Mouse (Mus musculus) megakaryocyte progenitor cell, adult 5-6 weeks (primary cell): ENCODE results near the gene Gm5930. TPM values are rescaled to one million over a fixed set of nuclear protein-coding genes. Genes with fewer than 3 reads are reported as not detected.
"Not testable (repeated sequence)": the region's sequence is repeated elsewhere in the genome, so short reads cannot be mapped to it uniquely, and the experiment has no call there.

Source experiments
- ATAC-seq: replicated peaks from 2 replicates; pipeline ENCODE4 v1.8.0; 2016; ENCODE audit warnings: mild to moderate bottlenecking, moderate TSS enrichment, inconsistent platforms; ENCODE audit not compliant: poor library complexity
- total RNA-seq, 2 experiments: library from RNA; stranded (forward) in 1 of 2; stranded (reverse) in 1 of 2; fragments of 157-497, 149-512 nt in 1 of 2; fragments of 200-1000 nt in 1 of 2; gene quantifications; 2 replicates each; pipeline versions ENCODE4 v1.2.3 to v1.2.4; 2015 to 2017

The Gm5930 gene
- not detected in 2 replicates for total RNA-seq (2015)
- not detected in 2 replicates for total RNA-seq (2017)

DNA sequence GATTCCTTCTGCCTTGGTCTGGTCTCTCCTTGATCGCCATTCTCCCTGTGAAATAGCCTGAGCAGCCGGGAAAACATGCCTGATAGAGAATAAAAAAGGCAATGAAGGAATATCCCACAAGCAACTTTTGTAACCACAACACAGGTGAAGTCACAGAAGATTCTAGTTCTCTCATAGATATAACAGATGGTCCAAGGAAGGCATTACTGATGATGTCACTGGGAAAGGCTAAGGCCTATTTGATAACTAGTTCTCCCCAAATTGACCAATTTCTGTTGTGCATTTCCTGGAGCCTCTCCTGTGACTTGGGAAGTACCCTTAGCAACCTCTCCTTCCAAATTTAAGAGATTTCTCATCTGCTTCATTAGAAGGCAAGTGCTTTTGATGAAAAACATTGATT lies at the start of gene Gm5930:
Gm5930 (minus strand) TSS at position 101 of the 400 bp plus-strand sequence.
- not testable (repeated sequence) for ATAC-seq

DNA sequence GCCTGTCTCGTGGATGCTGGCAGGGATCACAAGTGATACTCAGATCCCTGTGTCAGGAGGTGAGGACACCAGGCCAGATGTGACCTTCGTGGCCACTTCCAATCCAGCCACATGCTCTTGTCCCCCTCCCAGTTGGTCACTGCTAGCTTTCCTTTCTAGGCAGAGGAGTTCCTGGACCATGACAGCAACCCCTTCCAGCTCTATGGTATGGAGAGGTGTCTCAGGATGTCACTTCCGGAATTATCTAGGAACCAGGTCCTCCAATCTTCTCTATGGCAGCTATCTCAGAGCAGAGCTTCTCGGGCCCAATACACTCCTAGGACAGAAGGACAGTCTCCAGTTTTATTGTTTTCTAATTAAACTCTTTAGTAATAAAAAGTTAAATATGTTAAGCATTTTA lies 45.8 kb upstream of the Gm5930 start:
- not testable (repeated sequence) for ATAC-seq

DNA sequence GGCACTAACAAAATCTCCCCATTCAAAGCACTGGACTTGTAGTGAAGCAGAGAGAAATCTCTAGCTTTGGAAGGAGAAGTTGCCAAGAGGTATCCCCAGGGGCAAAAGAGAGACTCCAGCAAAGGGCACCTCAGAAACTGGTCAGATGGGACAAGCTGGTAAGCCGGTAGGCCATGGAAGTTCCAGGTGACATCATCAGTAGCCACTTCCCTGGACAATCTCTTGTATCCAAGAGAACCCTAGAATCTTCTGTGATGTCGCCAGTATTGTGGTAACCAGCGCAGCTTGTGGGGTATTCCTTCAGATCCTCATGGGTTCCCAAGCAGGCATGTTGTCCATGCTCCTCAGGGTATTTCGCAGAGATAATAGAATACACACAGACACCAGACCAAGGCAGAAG lies 26.7 kb upstream of the Gm5930 start, which contains the start of gene Gm8229:
Gm8229 (plus strand) TSS at position 301 of the 400 bp plus-strand sequence.
- ATAC-seq, result not testable (repeated sequence)

DNA sequence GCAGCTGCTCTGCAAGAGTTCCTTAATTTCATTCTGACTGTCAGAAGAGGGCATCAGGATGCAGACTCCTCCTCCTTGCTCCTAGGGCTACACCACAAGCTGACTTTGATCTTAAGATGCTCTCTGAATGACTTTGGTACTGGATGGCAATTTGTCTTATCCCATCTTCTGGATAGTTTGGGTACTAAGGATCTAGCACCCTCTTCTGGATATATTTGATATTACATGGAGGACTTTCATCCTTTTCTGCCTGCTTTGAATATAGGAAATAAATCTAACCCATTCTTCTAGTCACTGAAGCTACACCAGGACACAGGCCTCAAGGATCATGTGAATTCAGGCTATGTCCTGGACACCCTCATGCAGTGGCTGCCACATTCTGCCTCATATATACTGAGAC lies 23.9 kb upstream of the Gm5930 start:
- not testable (repeated sequence) for ATAC-seq

DNA sequence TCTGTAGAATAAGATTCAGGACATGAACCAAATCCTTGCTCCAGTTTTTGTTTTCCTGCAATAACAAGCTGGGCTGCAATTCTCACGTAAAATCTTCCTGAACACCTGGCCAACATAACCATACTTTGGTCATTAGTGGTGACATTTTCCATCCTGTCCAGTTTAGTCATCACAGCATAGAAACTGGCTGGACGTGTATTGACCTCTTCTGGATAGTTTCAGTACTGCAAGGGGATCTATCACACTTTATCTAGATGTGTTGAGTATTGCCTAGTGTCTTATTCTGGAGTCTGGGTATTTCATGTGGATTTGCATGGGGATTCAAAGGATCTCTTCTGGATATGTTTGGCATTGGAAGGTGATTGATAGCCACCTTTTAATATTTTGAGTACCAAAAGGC lies 23.0 kb upstream of the Gm5930 start:
- not testable (repeated sequence) for ATAC-seq

DNA sequence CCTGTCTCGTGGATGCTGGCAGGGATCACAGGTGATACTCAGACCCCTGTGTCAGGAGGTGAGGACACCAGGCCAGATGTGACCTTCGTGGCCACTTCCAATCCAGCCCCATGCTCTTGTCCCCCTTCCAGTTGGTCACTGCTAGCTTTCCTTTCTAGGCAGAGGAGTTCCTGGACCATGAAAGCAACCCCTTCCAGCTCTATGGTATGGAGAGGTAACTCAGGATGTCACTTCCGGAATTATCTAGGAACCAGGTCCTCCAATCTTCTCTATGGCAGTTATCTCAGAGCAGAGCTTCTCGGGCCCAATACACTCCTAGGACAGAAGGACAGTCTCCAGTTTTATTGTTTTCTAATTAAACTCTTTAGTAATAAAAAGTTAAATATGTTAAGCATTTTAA lies 26.3 kb downstream of the Gm5930 start:
- ATAC-seq, result not testable (repeated sequence)

DNA sequence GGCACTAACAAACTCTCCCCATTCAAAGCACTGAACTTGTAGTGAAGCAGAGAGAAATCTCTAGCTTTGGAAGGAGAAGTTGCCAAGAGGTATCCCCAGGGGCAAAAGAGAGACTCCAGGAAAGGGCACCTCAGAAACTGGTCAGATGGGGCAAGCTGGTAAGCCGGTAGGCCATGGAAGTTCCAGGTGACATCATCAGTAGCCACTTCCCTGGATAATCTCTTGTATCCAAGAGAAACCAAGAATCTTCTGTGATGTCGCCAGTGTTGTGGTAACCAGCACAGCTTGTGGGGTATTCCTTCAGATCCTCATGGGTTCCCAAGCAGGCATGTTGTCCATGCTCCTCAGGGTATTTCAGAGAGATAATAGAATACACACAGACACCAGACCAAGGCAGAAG lies 53.1 kb downstream of the Gm5930 start, which contains the start of gene Gm8220:
Gm8220 (plus strand) TSS at position 301 of the 400 bp plus-strand sequence.
- ATAC-seq, result not testable (repeated sequence)

Other genes with a start within 250 kb of the Gm5930 start
- gene Ear2, start 235.9 kb downstream of the Gm5930 start, total RNA-seq (2015), result 8.2 and 25.7 TPM in 2 replicates
- 11.1 and 20.4 TPM in 2 replicates for gene Ear2, start 235.9 kb downstream of the Gm5930 start, total RNA-seq (2017)
- not detected in 2 replicates for gene Gm3327, start 214.7 kb downstream of the Gm5930 start, total RNA-seq (2015)
- gene Gm3327, start 214.7 kb downstream of the Gm5930 start, total RNA-seq (2017), result not detected in 2 replicates
- gene Gm8212, start 140.9 kb downstream of the Gm5930 start, total RNA-seq (2015), result not detected in 2 replicates
- gene Gm8212, start 140.9 kb downstream of the Gm5930 start, total RNA-seq (2017), result not detected in 2 replicates
- gene 4930503E14Rik, start 125.3 kb downstream of the Gm5930 start, total RNA-seq (2015), result not detected in 2 replicates
- gene 4930503E14Rik, start 125.3 kb downstream of the Gm5930 start, total RNA-seq (2017), result not detected in 2 replicates
- gene Gm8220, start 53.0 kb downstream of the Gm5930 start, total RNA-seq (2015), result not detected in 2 replicates
- gene Gm8220, start 53.0 kb downstream of the Gm5930 start, total RNA-seq (2017), result not detected in 2 replicates
- gene Gm8229, start 26.8 kb upstream of the Gm5930 start, total RNA-seq (2015), result not detected in 2 replicates
- not detected in 2 replicates for gene Gm8229, start 26.8 kb upstream of the Gm5930 start, total RNA-seq (2017)
- not detected in 2 replicates for gene Gm3371, start 72.1 kb upstream of the Gm5930 start, total RNA-seq (2015)
- gene Gm3371, start 72.1 kb upstream of the Gm5930 start, total RNA-seq (2017), result not detected in 2 replicates
- not detected in 2 replicates for gene Gm8232, start 95.1 kb upstream of the Gm5930 start, total RNA-seq (2015)
- not detected in 2 replicates for gene Gm8232, start 95.1 kb upstream of the Gm5930 start, total RNA-seq (2017)
- gene BC061237, start 153.9 kb upstream of the Gm5930 start, total RNA-seq (2015), result not detected in 2 replicates
- gene BC061237, start 153.9 kb upstream of the Gm5930 start, total RNA-seq (2017), result not detected in 2 replicates
- not detected in 2 replicates for gene Gm17093, start 179.7 kb upstream of the Gm5930 start, total RNA-seq (2015)
- gene Gm17093, start 179.7 kb upstream of the Gm5930 start, total RNA-seq (2017), result not detected in 2 replicates
- gene Gm8247, start 244.6 kb upstream of the Gm5930 start, total RNA-seq (2015), result not detected in 2 replicates
- not detected in 2 replicates for gene Gm8247, start 244.6 kb upstream of the Gm5930 start, total RNA-seq (2017)